In genomic region chr6:126500088-126500487, GRCm38 (mm10) we compare ENCODE assay signal across 8 mouse cellular contexts. TPM values are rescaled to one million over a fixed set of nuclear protein-coding genes. Genes with fewer than 3 reads are reported as not detected.
A peak's percentile ranks its signal among the peaks of the same experiment; 100 is the strongest.
DNase-seq lines count a peak whose midpoint lies in the region; ATAC-seq and TF ChIP-seq lines count a peak whose summit lies in the region.

No protein-coding gene starts in this region.

- peak; percentile 84 for DNase-seq in midbrain, embryonic 10.5 days (ENCODE audit: low spot score)
- DNase-seq in gastrocnemius, postnatal 14 days = peak; percentile 70
- peak; percentile 48 to 83 for DNase-seq in kidney, adult 8-10 months
- peak; percentile 89 for DNase-seq in limb, embryonic 10.5 days (ENCODE audit: low spot score)
- DNase-seq in neural tube, embryonic 11.5 days (ENCODE audit: low spot score) = peak; percentile 84
- peak; percentile 91 for DNase-seq in testis, postnatal 10 days (ENCODE audit: low spot score)

- no peak overlapping the region for H3K27ac ChIP-seq in midbrain, embryonic 10.5 days (replicated peaks)
- no peak overlapping the region for H3K27ac ChIP-seq in midbrain, embryonic 16.5 days (ENCODE audit: low read length)
- no peak overlapping the region for H3K27ac ChIP-seq in cortical plate, adult 2 months (ENCODE audit: insufficient read depth, low read length)
- no peak overlapping the region for H3K27ac ChIP-seq in limb, embryonic 10.5 days
- H3K27ac ChIP-seq in neural tube, embryonic 11.5 days (ENCODE audit: low read depth, low read length) = no peak overlapping the region

- no peak for ATAC-seq in midbrain, embryonic 16.5 days
- 0 out of 2 replicates have a peak, but pooled peaks have one; percentile 60 for ATAC-seq in neural tube, embryonic 11.5 days (ENCODE audit: insufficient read depth, low FRiP score, low TSS enrichment)

- no peaks in the 10 kb centered on the region for H3K36me3 ChIP-seq in midbrain, embryonic 10.5 days
- no peaks in the 10 kb centered on the region for H3K36me3 ChIP-seq in midbrain, embryonic 16.5 days (ENCODE audit: control insufficient read depth, insufficient read depth, low read length)
- H3K36me3 ChIP-seq in limb, embryonic 10.5 days = no peaks in the 10 kb centered on the region
- no peaks in the 10 kb centered on the region for H3K36me3 ChIP-seq in neural tube, embryonic 11.5 days (ENCODE audit: control insufficient read depth, insufficient read depth, low read length)

- peak; percentile 89 for TF ChIP-seq CTCF in cortical plate, adult 2 months (IDR thresholded peaks at IDR 0.05; ENCODE audit: extremely low read depth, insufficient read depth, low read length)

- no peak overlapping the region for H3K4me3 ChIP-seq in midbrain, embryonic 10.5 days
- H3K4me3 ChIP-seq in midbrain, embryonic 16.5 days (ENCODE audit: low read depth, low read length) = no peak overlapping the region
- H3K4me3 ChIP-seq in cortical plate, adult 2 months (ENCODE audit: insufficient read depth, low read length) = no peak overlapping the region
- H3K4me3 ChIP-seq in limb, embryonic 10.5 days = no peak overlapping the region
- H3K4me3 ChIP-seq in neural tube, embryonic 11.5 days (ENCODE audit: low read depth, low read length) = no peak overlapping the region

- intact Hi-C loops in gastrocnemius, postnatal 14 days (cut with DNase I; ENCODE audit: low total_unique reads) = no loop called here

- 0 out of 2 replicates have a peak, but pooled peaks cover 5% of the 10 kb centered on the region for H3K9me3 ChIP-seq in midbrain, embryonic 10.5 days (replicated peaks)
- H3K9me3 ChIP-seq in midbrain, embryonic 16.5 days (replicated peaks; ENCODE audit: control insufficient read depth, low read length, poor library complexity, severe bottlenecking) = no peaks in the 10 kb centered on the region
- no peaks in the 10 kb centered on the region for H3K9me3 ChIP-seq in limb, embryonic 10.5 days (replicated peaks)
- H3K9me3 ChIP-seq in neural tube, embryonic 11.5 days (ENCODE audit: control insufficient read depth, low read length) = no peaks in the 10 kb centered on the region

- no peak overlapping the region for H3K9ac ChIP-seq in midbrain, embryonic 16.5 days (ENCODE audit: low read depth, low read length)
- H3K9ac ChIP-seq in neural tube, embryonic 11.5 days (ENCODE audit: low read length) = no peak overlapping the region

- WGBS in midbrain, embryonic 10.5 days = 21% methylated on average over 8 of the region's 8 CpGs
- 19% methylated on average over 8 of the region's 8 CpGs for WGBS in midbrain, embryonic 16.5 days
- WGBS in limb, embryonic 10.5 days = 23% methylated on average over 8 of the region's 8 CpGs
- 18% methylated on average over 8 of the region's 8 CpGs for WGBS in neural tube, embryonic 11.5 days

- peaks cover 30% of the 10 kb centered on the region for H3K4me1 ChIP-seq in midbrain, embryonic 10.5 days
- peaks cover 8% of the 10 kb centered on the region for H3K4me1 ChIP-seq in midbrain, embryonic 16.5 days (ENCODE audit: control insufficient read depth, insufficient read depth, low read length)
- no peaks in the 10 kb centered on the region for H3K4me1 ChIP-seq in cortical plate, adult 2 months (ENCODE audit: control insufficient read depth, insufficient read depth, low read length)
- peaks cover 20% of the 10 kb centered on the region for H3K4me1 ChIP-seq in limb, embryonic 10.5 days
- no peaks in the 10 kb centered on the region for H3K4me1 ChIP-seq in neural tube, embryonic 11.5 days (ENCODE audit: control insufficient read depth, insufficient read depth, low read length)

- H3K4me2 ChIP-seq in midbrain, embryonic 16.5 days (ENCODE audit: low read length) = no peak overlapping the region
- no peak overlapping the region for H3K4me2 ChIP-seq in neural tube, embryonic 11.5 days (ENCODE audit: low read depth)

- no peak for TF ChIP-seq POLR2A in cortical plate, adult 2 months (IDR thresholded peaks at IDR 0.05; ENCODE audit: extremely low read depth, insufficient read depth, low read length)

- peaks cover 9% of the 10 kb centered on the region; the same call in 1 of the 2 replicates for H3K27me3 ChIP-seq in midbrain, embryonic 10.5 days (ENCODE audit: low read depth, poor library complexity, severe bottlenecking)
- no peaks in the 10 kb centered on the region for H3K27me3 ChIP-seq in midbrain, embryonic 16.5 days (ENCODE audit: control insufficient read depth, insufficient read depth, low read depth, low read length)
- H3K27me3 ChIP-seq in limb, embryonic 10.5 days (ENCODE audit: low read depth, poor library complexity, severe bottlenecking) = peaks cover 7% of the 10 kb centered on the region; the same call in 1 of the 2 replicates
- no peaks in the 10 kb centered on the region for H3K27me3 ChIP-seq in neural tube, embryonic 11.5 days (ENCODE audit: control insufficient read depth, insufficient read depth, low read length)

RNA-seq across cellular contexts. Expression of gene Kcna5, which starts 35.1 kb away (rescaled TPM):
- polyA plus RNA-seq in midbrain, embryonic 10.5 days (2016; fragmentation: Nextera tagmentation; extraction: Ambion mirVana) = 3.7 and 5.1 TPM in 2 replicates
- polyA plus RNA-seq in midbrain, embryonic 16.5 days (2015; fragmentation: Nextera tagmentation; extraction: Ambion mirVana) = 4.1 and 4.3 TPM in 2 replicates
- 0.93 and 1.9 TPM in 2 replicates for polyA plus RNA-seq in cortical plate, adult 2 months (2012; rRNA removed)
- total RNA-seq in gastrocnemius, postnatal 14 days (2021) = 10 to 100 TPM in 1 of 2 experiments, 1 to 10 TPM in 1; 2.8 to 11.2 TPM
- 1.3 TPM in 2 replicates for polyA plus RNA-seq in limb, embryonic 10.5 days (2016; fragmentation: Nextera tagmentation; extraction: Ambion mirVana)
- 2.1 and 2.8 TPM in 2 replicates for polyA plus RNA-seq in neural tube, embryonic 11.5 days (2014; fragmentation: Nextera tagmentation; extraction: Ambion mirVana)
